Comparison of ENCODE assay signal across 7 mouse cellular contexts in genomic region chr16:19907103-19907502, GRCm38 (mm10).
DNase-seq lines count a peak whose midpoint lies in the region; ATAC-seq and TF ChIP-seq lines count a peak whose summit lies in the region.

No protein-coding gene starts in this region.

- no peak overlapping the region for H3K27ac ChIP-seq in kidney, adult 2 months (ENCODE audit: insufficient read depth, low read depth, low read length)
- no peak overlapping the region for H3K27ac ChIP-seq in embryonic facial prominence, embryonic 11.5 days (replicated peaks; ENCODE audit: low read depth, low read length)
- no peak overlapping the region for H3K27ac ChIP-seq in limb, embryonic 14.5 days (replicated peaks; ENCODE audit: low read depth, low read length)

- no peak overlapping the region for H3K9ac ChIP-seq in embryonic facial prominence, embryonic 11.5 days (replicated peaks; ENCODE audit: low read length)
- H3K9ac ChIP-seq in limb, embryonic 14.5 days (ENCODE audit: low read depth, low read length, severe bottlenecking): no peak overlapping the region

- no peaks in the 10 kb centered on the region for H3K27me3 ChIP-seq in kidney, adult 2 months (replicated peaks; ENCODE audit: control insufficient read depth, insufficient read depth, low read length)
- no peaks in the 10 kb centered on the region for H3K27me3 ChIP-seq in embryonic facial prominence, embryonic 11.5 days (ENCODE audit: control insufficient read depth, insufficient read depth, low read length)
- no peaks in the 10 kb centered on the region for H3K27me3 ChIP-seq in limb, embryonic 14.5 days (ENCODE audit: control insufficient read depth, insufficient read depth, low read length)

- H3K9me3 ChIP-seq in embryonic facial prominence, embryonic 11.5 days (replicated peaks; ENCODE audit: control insufficient read depth, low read length): no peaks in the 10 kb centered on the region
- H3K9me3 ChIP-seq in limb, embryonic 14.5 days (ENCODE audit: control insufficient read depth, low read length): no peaks in the 10 kb centered on the region

- DNase-seq in kidney, adult 2 months: peak; percentile 52
- no peak for DNase-seq in kidney, adult 11 months
- DNase-seq in MEL-GATA-1-ER (ENCODE audit: extremely low read depth, low read depth): peak; percentile 23
- DNase-seq in embryonic facial prominence, embryonic 11.5 days (ENCODE audit: low spot score): peak; percentile 72
- DNase-seq in limb, embryonic 14.5 days (ENCODE audit: low spot score): peak; percentile 68
- DNase-seq in spleen, postnatal 10 days (ENCODE audit: low spot score in 2 of 2): peak; percentile 18 to 72

- TF ChIP-seq POLR2A in kidney, adult 2 months (IDR thresholded peaks at IDR 0.05; ENCODE audit: low read depth, low read length): no peak
- no peak for TF ChIP-seq POLR2A in limb, embryonic 14.5 days (IDR thresholded peaks at IDR 0.05; ENCODE audit: borderline replicate concordance, extremely low read depth, insufficient read depth, insufficient read length)

- peak; percentile 40 for TF ChIP-seq CTCF in kidney, adult 2 months (conservative IDR thresholded peaks at IDR 0.05; ENCODE audit: insufficient read depth, insufficient read length, low read depth, low read length)

- H3K36me3 ChIP-seq in kidney, adult 2 months (ENCODE audit: control insufficient read depth, insufficient read depth, low read length): no peaks in the 10 kb centered on the region
- H3K36me3 ChIP-seq in embryonic facial prominence, embryonic 11.5 days (replicated peaks; ENCODE audit: control insufficient read depth, insufficient read depth, low read depth, low read length): no peaks in the 10 kb centered on the region
- no peaks in the 10 kb centered on the region for H3K36me3 ChIP-seq in limb, embryonic 14.5 days (ENCODE audit: control insufficient read depth, insufficient read depth, low read length)

- no peak overlapping the region for H3K4me2 ChIP-seq in embryonic facial prominence, embryonic 11.5 days (ENCODE audit: low read depth, low read length)
- no peak overlapping the region for H3K4me2 ChIP-seq in limb, embryonic 14.5 days (replicated peaks; ENCODE audit: low read depth, low read length, severe bottlenecking)

- no peaks in the 10 kb centered on the region for H3K4me1 ChIP-seq in kidney, adult 2 months (ENCODE audit: control insufficient read depth, insufficient read depth, low read length)
- no peaks in the 10 kb centered on the region for H3K4me1 ChIP-seq in embryonic facial prominence, embryonic 11.5 days (ENCODE audit: control insufficient read depth, insufficient read depth, low read length)
- H3K4me1 ChIP-seq in limb, embryonic 14.5 days (ENCODE audit: control insufficient read depth, insufficient read depth, low read length): no peaks in the 10 kb centered on the region

- H3K4me3 ChIP-seq in kidney, adult 2 months (ENCODE audit: insufficient read depth, low read depth, low read length): no peak overlapping the region
- H3K4me3 ChIP-seq in embryonic facial prominence, embryonic 11.5 days (ENCODE audit: low read depth, low read length): no peak overlapping the region
- H3K4me3 ChIP-seq in limb, embryonic 14.5 days (replicated peaks; ENCODE audit: low read length): no peak overlapping the region

- ATAC-seq in CD4-positive, CD25-positive, alpha-beta regulatory T cell, adult 4 months: peak; percentile 79
- ATAC-seq in embryonic facial prominence, embryonic 11.5 days (replicated peaks; ENCODE audit: insufficient number of reproducible peaks, low FRiP score, low TSS enrichment, low read depth): no peak
- no peak for ATAC-seq in limb, embryonic 14.5 days (ENCODE audit: low FRiP score, low read depth)

- WGBS in kidney, adult 2 months: 39% methylated on average over 2 of the region's 2 CpGs
- 43% methylated on average over 2 of the region's 2 CpGs for WGBS in embryonic facial prominence, embryonic 11.5 days
- 41% methylated on average over 2 of the region's 2 CpGs for WGBS in limb, embryonic 14.5 days
